Mouse (Mus musculus): ENCODE data around the gene Gca. TPM values are rescaled to one million over a fixed set of nuclear protein-coding genes. Genes with fewer than 3 reads are reported as not detected.

Gca gene
- polyA plus RNA-seq, 1 experiment from 2014 or later: 4.9 TPM

DNA sequence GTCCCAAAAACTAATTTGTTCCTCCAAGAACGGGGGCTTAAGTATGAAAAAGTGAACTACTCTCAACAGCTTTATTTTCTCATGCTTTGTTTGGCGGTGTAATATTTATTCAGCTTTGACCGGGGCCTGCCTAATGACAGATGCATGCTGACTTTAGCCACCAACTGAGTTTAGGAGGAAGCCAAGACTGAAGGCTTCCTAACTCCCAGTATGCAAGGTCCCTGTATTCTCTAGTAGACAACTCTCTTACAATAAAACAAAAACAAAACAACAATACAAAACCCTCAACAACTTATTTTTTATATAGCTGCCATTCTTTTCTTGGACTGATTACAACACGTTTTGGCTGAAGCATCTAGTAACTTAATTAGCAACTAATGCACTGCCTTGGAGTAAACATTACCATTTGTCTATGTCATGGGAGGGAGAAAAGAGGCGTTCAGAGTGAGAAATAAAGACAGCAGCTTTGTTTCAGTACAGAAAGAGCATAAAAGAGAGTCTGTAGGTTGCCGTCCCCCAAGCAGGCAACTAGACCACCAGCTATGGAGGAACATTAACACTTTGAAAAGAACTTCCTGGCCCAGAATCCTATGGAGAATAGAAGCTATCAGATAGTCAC is 17.3 kb upstream of the Gca start:
- Histone ChIP-seq H3K4me2 (replicated peaks; ENCODE audit: low read depth, low read length) (peak overlapping the region; percentile 78), H3K27me3 (replicated peaks; ENCODE audit: insufficient read depth, low read length) (no peaks in the 10 kb centered on the region), H3K4me3 (ENCODE audit: low read depth, low read length) (peak overlapping the region; percentile 71), H3K9me3 (ENCODE audit: low read length) (no peaks in the 10 kb centered on the region), H3K9ac (replicated peaks; ENCODE audit: low read depth) (peak overlapping the region; percentile 64; the same call in 1 of the 2 replicates), H3K4me1 (ENCODE audit: insufficient read depth, low read depth, low read length) (peaks cover 9% of the 10 kb centered on the region; the same call in 1 of the 2 replicates), H3K36me3 (ENCODE audit: insufficient read depth, low read length) (no peaks in the 10 kb centered on the region), H3K27ac (ENCODE audit: low read length) (peak overlapping the region; percentile 94)
- WGBS: 25% methylated on average over 6 of the region's 6 CpGs
- peak; percentile 9; the same call in 1 of the 2 replicates for ATAC-seq
- peak; percentile 37 for DNase-seq (ENCODE audit: low spot score)
- TF ChIP-seq EP300 (IDR thresholded peaks at IDR 0.05): no peak
- TF ChIP-seq CTCF (IDR thresholded peaks at IDR 0.05): no peak

DNA sequence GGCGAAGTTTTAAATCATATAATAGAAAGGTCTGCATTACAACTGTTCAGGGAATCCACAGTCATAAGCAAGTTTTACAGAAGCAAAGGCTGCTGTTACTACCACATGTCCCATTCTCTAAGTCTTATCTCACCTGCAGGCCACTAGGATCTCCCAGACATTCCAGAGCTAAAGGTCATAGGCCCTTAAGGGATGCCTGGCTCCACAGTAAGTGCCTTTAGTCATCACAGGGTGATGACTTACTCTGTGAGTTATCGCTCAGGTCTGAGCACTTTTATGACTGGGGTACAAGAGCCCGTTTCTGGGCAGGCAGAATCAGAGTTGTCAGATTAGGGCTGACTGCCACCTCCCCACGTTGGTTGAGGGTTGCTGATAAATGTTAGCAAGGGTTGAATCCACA is 12.2 kb upstream of the Gca start:
- 51% methylated on average over 4 of the region's 4 CpGs for WGBS
- Histone ChIP-seq H3K36me3 (ENCODE audit: insufficient read depth, low read length) (no peaks in the 10 kb centered on the region), H3K4me1 (ENCODE audit: insufficient read depth, low read depth, low read length) (no peaks in the 10 kb centered on the region), H3K4me2 (replicated peaks; ENCODE audit: low read depth, low read length) (no peak overlapping the region), H3K9me3 (ENCODE audit: low read length) (no peaks in the 10 kb centered on the region), H3K27me3 (replicated peaks; ENCODE audit: insufficient read depth, low read length) (no peaks in the 10 kb centered on the region), H3K9ac (replicated peaks; ENCODE audit: low read depth) (no peak overlapping the region), H3K27ac (ENCODE audit: low read length) (no peak overlapping the region), H3K4me3 (ENCODE audit: low read depth, low read length) (no peak overlapping the region)
- TF ChIP-seq CTCF (IDR thresholded peaks at IDR 0.05) (no peak), EP300 (IDR thresholded peaks at IDR 0.05) (peak; percentile 69)
- DNase-seq (ENCODE audit: low spot score): peak; percentile 28
- peak; percentile 83 for ATAC-seq

DNA sequence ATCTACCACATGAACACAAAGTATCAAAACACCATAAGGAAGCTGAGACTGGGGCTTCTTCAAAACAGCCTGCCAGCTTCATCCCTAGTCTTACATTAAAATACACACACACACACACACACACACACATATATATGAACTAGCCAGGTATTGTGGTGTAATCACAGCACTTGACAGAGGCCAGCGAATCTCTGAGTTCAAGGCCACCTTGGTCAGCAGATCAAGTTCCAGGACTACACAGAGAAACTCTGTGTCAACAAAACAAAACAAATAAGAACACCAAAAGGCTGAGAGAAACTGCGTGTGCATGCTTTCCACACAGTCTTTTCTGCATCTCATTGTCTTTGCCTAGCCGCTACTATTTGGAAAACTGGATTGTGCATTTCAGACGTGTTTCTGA is 11.6 kb upstream of the Gca start:
- TF ChIP-seq CTCF (IDR thresholded peaks at IDR 0.05) (no peak), EP300 (IDR thresholded peaks at IDR 0.05) (no peak)
- H3K36me3 ChIP-seq (ENCODE audit: insufficient read depth, low read length): no peaks in the 10 kb centered on the region
- no peaks in the 10 kb centered on the region for H3K27me3 ChIP-seq (replicated peaks; ENCODE audit: insufficient read depth, low read length)
- H3K4me2 ChIP-seq (replicated peaks; ENCODE audit: low read depth, low read length): no peak overlapping the region
- 69% methylated on average over 4 of the region's 4 CpGs for WGBS
- ATAC-seq (no peak), DNase-seq (ENCODE audit: low spot score) (no peak)
- no peaks in the 10 kb centered on the region for H3K9me3 ChIP-seq (ENCODE audit: low read length)
- H3K4me3 ChIP-seq (ENCODE audit: low read depth, low read length): no peak overlapping the region
- H3K9ac ChIP-seq (replicated peaks; ENCODE audit: low read depth): no peak overlapping the region
- H3K4me1 ChIP-seq (ENCODE audit: insufficient read depth, low read depth, low read length): no peaks in the 10 kb centered on the region
- no peak overlapping the region for H3K27ac ChIP-seq (ENCODE audit: low read length)

DNA sequence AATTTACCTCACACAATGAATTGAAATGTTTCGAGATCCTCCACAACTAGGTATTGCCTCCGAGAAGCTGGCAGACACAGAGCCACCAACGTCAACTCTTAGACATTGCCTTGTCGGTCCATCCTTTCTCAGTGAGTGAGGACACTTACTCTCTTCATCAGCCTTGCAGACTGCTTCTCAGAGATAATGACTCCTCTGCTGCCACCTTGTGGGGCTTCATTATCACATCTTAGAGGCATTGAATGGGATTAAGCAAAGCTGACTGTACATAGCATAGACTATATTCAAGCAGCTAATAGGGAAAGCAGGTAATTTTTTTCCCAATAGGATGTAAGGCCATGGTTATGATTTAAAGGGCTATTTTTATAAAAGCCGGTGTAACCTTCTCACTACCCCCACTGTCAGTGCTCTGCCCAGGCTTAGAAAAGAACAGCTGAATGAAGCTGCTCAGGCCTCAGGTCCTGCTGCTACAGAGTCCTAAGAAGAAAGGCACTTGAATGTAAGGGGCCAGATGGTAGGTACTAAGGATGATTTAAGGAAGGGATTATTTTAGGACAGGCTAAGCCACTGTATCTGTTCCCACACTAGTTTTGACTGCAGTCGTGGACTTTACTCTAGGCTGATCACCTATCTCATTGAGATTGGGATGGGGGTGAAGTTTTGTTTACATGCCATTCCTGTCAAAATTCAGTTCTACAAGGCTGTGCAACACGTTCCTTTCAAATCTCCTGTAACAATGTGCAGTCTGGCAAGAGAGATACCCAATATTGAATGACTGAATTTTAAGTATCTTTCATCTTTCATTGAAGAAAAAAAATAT is 9.4 kb upstream of the Gca start:
- Histone ChIP-seq H3K27ac (ENCODE audit: low read length) (no peak overlapping the region), H3K4me1 (ENCODE audit: insufficient read depth, low read depth, low read length) (no peaks in the 10 kb centered on the region), H3K27me3 (replicated peaks; ENCODE audit: insufficient read depth, low read length) (no peaks in the 10 kb centered on the region), H3K4me2 (replicated peaks; ENCODE audit: low read depth, low read length) (no peak overlapping the region), H3K9me3 (ENCODE audit: low read length) (no peaks in the 10 kb centered on the region), H3K4me3 (ENCODE audit: low read depth, low read length) (no peak overlapping the region), H3K9ac (replicated peaks; ENCODE audit: low read depth) (no peak overlapping the region), H3K36me3 (ENCODE audit: insufficient read depth, low read length) (no peaks in the 10 kb centered on the region)
- WGBS: 40% methylated on average over 7 of the region's 7 CpGs
- ATAC-seq (no peak; the same call in 1 of the 2 replicates), DNase-seq (ENCODE audit: low spot score) (peak; percentile 58)
- no peak for TF ChIP-seq EP300 (IDR thresholded peaks at IDR 0.05)
- peak; percentile 67 for TF ChIP-seq CTCF (IDR thresholded peaks at IDR 0.05)

DNA sequence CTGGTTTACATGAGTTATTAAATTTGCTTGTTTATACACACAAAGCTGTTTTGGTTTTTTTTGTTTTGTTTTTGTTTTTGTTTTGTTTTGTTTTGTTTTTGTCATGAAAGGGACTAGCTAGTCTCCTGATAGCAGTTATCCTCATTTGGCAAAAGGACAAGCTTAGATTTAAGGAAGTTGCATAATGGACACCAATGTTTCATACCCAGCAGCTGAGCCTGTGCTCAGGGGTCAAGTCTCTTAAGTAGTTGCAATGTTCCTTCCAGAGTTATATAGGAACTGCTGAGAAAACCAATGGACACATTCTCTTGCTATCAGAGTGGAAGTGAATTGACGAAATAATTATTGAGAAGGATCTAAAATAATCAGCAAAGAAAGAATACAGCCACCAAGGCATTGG is 8.0 kb upstream of the Gca start:
- Histone ChIP-seq H3K36me3 (ENCODE audit: insufficient read depth, low read length) (no peaks in the 10 kb centered on the region), H3K4me1 (ENCODE audit: insufficient read depth, low read depth, low read length) (no peaks in the 10 kb centered on the region), H3K4me2 (replicated peaks; ENCODE audit: low read depth, low read length) (no peak overlapping the region), H3K27me3 (replicated peaks; ENCODE audit: insufficient read depth, low read length) (no peaks in the 10 kb centered on the region), H3K9me3 (ENCODE audit: low read length) (no peaks in the 10 kb centered on the region), H3K27ac (ENCODE audit: low read length) (no peak overlapping the region), H3K9ac (replicated peaks; ENCODE audit: low read depth) (no peak overlapping the region), H3K4me3 (ENCODE audit: low read depth, low read length) (no peak overlapping the region)
- DNase-seq (ENCODE audit: low spot score): peak; percentile 13
- ATAC-seq: no peak
- 58% methylated on average over 1 of the region's 1 CpGs for WGBS
- TF ChIP-seq EP300 (IDR thresholded peaks at IDR 0.05): no peak

DNA sequence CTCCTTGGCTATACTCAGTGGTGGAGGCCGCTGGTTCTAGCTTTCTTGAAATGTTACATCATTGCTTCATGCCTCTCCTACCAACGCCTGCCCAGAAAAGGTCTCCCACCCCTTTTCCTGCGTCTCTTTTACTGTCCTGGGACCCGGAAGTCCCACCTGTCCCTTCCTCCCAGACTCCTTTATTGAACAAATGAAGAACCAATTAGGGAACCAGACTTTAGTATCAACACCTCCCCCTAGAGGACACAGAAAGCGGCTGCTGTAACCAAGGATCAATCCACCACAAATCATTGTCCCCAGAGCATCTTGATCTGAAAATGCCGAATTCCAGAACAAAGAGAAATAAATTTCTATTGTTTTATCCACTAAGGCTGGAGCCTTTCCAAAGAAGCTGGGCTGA is 3.5 kb upstream of the Gca start:
- 47% methylated on average over 6 of the region's 6 CpGs for WGBS
- DNase-seq (ENCODE audit: low spot score) (no peak), ATAC-seq (no peak)
- no peak overlapping the region for H3K9ac ChIP-seq (replicated peaks; ENCODE audit: low read depth)
- TF ChIP-seq EP300 (IDR thresholded peaks at IDR 0.05) (no peak), CTCF (IDR thresholded peaks at IDR 0.05) (peak; percentile 38)
- H3K4me3 ChIP-seq (ENCODE audit: low read depth, low read length): no peak overlapping the region
- no peak overlapping the region for H3K4me2 ChIP-seq (replicated peaks; ENCODE audit: low read depth, low read length)
- no peaks in the 10 kb centered on the region for H3K9me3 ChIP-seq (ENCODE audit: low read length)
- no peaks in the 10 kb centered on the region for H3K27me3 ChIP-seq (replicated peaks; ENCODE audit: insufficient read depth, low read length)
- no peak overlapping the region for H3K27ac ChIP-seq (ENCODE audit: low read length)
- H3K4me1 ChIP-seq (ENCODE audit: insufficient read depth, low read depth, low read length): no peaks in the 10 kb centered on the region
- no peaks in the 10 kb centered on the region for H3K36me3 ChIP-seq (ENCODE audit: insufficient read depth, low read length)
